Mouse (Mus musculus) right cerebral cortex, postnatal 14 days (tissue): ENCODE data around the gene Cd69.

ENCODE experiments used
- DNase-seq: peaks from one replicate; pipeline ENCODE4 v3.0.0; 2022

The Cd69 gene

GRCm38 (mm10) chr6:129245793-129246192 is 29.4 kb downstream of the Cd69 start:
- no peak for DNase-seq

- DNase-seq, result no peak
Measured at GRCm38 (mm10) chr6:129241907-129242306, 33.3 kb downstream of the Cd69 start.

GRCm38 (mm10) chr6:129241471-129241870 is 33.8 kb downstream of the Cd69 start:
- DNase-seq, result no peak

- DNase-seq, result no peak
Measured at GRCm38 (mm10) chr6:129239564-129240248, 35.5 kb downstream of the Cd69 start.

GRCm38 (mm10) chr6:129238275-129239038 is 36.8 kb downstream of the Cd69 start:
- peak; percentile 11 for DNase-seq

GRCm38 (mm10) chr6:129237350-129238274 is 37.6 kb downstream of the Cd69 start:
- DNase-seq, result peak; percentile 75

DNA sequence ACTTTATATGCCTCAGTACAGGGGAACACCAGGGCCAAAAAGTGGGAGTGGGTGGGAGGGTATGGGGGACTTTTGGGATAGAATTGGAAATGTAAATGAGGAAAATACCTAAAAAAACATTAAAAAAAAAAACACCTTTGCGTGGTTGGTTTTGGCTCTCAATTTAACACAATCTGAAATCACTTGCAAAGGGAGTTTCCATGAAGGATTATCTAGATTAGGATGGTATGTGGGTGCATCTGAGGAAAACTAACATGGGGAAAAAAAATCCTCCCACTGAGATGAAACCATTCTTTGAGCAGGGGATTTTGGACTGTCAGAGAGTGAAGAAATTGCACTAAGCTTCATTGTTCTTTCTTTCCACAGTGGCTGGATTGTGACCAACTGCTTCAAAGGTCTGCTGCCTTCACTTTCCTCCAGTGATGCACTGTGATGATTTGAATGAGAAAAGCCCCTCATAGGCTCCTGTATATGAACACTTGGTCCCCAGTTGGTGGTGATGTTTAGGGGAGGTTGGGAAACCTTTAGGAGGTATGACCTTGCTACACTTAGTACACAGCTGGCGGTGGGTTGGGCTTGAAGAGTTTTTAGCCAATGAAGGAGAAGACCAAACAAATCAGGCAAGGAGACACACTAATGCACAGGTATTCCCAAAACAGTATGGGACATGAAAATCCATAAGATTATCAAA is 38.4 kb downstream of the Cd69 start:
- no peak for DNase-seq

DNA sequence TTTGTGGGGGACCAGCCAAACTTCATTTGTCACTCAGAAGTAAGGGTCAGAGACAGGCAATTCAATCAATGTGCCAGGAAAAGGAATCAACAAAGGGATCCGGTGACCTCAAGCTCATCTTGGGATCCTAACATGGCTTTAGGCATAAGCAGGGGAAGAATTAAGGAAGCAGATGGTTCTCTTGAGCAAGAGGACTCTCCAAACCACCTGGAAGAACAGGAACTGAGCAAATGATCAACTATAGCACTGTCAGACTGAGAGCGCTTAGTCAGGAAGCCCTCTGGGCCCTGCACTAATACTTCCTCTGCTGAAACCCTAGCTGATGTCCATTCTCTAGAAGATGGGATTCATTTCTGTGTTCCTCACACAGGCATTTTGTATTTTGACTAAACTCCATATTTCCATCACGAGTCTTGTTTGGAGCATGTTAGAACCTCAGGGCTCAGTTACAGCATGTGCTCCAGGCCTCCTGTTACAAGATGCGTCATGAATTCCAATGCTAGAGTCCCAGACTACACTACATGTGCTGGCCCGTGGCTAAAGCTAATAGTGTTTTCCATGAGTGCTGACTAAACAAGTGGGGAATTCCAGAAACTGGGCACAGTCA is 39.3 kb downstream of the Cd69 start:
- DNase-seq, result no peak

DNA sequence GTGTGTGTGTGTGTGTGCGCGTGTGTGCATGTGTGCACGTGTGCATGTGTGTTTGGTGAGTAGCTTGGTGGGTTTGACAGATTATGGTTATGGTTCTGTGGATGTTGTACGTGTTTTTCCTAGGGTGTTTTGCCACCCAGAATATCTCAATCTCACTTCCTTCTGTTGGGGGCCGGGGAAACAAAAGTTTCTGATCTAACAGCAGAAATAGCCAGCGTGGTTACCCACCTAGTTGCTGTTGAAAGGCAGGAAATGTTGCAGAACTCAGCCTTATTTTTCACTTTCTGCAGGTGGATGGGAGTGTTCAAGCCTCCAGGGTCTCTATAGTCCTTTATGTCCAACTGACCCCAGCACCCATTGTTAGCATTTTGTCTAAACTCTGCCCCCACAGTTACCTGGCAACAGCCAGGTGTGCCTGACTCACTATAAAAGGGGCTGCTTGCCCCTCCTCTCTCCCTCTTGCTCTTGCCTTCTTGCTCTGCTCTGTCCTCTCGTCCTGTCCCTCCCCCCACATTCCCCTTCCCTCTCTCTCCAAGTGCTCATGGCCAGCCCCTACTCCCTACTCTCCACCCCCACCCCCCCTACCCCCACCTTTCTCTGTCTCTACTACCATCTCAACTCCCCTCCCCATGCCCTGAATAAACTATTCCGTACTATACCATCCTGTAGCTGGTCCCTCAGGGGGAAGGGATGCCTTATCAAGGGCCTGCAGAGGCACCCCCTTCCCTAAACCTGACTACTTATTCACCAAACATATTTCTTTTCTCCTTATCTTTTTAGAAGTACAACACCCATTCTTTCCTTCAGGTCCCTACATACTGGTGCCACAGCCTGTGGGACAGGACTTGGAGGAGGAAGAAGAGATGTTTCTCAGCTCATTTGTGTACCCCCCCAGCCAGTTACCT is 40.5 kb downstream of the Cd69 start:
- DNase-seq, result no peak

DNA sequence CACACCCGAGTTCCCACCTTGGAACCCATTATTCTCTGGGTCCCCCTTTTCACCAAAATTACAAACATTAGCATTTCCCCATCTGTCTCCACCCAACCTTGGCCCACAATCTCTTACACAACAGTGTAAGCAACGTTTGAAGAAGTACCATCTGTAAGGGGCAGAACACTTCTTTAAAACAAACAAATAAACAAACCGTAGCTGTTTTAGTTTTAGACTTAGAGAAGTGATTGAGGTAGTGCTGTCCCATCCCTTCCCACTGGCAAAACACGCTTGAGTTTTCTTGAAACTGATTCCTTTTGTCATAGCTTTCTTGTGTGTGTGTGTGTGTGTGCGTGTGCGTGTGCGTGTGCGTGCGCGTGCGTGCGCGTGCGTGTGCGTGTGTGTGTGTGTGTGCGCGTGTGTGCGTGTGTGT is 41.3 kb downstream of the Cd69 start:
- DNase-seq, result no peak

DNA sequence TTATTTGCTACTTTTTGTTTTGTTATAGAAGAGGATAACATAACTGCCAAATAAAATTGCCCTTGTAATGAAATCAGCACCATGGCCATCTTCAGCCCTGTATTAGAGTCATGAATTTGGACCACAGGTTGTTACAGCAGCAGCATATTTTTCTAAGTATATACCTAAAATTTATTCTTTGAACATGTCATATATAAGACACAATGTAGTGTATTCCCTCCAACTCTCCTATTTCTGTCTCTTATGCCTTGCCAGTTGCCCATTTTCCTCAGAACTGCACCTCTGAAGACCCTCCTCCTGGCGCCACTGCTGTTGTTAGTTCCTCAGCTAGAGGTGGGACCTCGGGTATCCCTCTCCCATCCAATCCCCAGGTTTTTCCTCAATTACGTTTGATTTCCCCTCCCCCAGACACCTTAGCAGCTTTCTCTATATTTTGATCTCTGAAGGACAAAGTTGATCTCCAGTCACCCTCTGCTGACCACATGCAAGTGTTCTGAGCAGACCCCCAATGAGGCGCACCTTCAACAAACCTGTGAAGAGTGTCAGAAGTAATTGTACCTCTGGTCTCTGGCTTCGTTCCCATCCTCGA is 41.8 kb downstream of the Cd69 start:
- no peak for DNase-seq

GRCm38 (mm10) chr6:129232842-129233205 is 42.4 kb downstream of the Cd69 start:
- DNase-seq, result no peak

- no peak for DNase-seq
Measured at GRCm38 (mm10) chr6:129232005-129232841, 43.0 kb downstream of the Cd69 start.

- DNase-seq, result no peak
Measured at GRCm38 (mm10) chr6:129229774-129230578, 45.3 kb downstream of the Cd69 start.

DNA sequence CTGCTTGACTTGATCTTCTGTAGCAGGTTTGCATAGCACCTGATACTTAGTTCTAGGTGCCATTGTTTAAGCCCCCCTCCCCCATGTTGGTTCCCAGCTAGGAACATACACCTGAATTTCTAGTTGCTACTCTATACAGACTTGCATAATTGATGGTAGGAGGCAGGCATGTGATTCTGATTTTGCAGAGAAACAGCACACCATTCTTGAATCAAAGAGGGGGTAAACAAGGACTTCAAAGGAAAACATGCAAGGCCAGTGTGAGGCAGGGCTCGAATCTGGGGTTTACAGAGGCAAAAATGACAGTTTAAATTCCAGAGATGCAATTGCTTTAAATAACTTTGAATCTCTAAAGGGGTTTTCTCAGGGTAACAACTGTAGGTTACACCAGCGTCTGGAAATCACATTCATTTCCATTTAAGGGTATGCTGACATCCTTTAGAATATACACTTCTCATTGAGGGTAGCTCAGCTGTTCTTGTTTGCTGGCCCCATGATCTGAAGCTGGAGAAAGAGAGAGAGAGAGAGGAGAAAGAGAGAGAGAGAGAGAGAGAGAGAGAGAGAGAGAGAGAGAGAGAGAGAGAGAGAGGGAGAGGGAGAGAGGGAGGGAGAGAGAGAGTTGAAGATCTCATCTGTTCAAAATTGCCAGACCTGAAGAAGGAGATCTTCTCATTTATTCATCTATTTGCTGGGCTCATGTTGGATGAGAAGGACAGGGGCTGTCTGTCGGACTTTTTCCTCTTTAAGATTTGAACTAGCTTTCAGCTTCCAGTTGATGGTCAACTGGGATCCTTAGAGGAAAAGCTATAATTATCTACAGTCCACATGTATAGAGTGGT is 46.1 kb downstream of the Cd69 start:
- no peak for DNase-seq

DNA sequence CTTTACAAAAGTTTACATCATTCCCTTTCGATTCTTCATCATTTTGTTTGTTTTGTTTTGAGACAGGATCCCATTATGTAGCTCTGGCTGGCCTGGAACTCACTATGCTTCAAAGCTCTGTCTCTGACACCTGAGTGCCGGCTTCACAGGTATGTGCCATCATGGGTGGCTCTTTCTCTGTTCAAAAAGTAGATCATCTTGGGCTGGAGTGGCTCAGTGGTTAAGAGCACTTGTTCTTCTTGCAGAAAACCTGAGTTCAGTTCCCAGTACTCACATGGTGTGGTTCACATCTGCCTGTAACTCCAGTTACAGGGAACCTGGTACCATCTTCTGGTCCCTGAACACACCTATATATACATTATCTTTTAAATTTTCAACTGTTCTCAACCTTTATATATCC is 50.2 kb downstream of the Cd69 start:
- DNase-seq, result no peak

DNA sequence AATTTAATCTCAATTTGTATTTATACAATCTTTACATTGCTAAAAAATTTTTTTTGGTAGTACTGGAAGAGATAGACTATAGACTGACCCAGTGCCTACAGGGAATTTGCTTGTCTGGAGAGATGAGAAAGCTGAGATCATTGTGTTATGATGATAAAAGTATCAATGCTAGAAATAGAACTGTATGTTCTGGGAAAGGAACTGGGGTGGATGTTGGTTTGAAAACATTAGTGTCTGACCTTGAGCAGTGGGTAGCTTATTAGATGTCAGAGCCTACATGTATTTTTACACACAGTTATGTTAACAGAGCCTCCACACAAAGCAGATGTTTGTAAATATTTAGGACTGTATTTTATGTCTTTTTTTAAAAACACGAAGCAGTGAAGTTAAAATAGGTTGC is 51.1 kb downstream of the Cd69 start:
- no peak for DNase-seq

- DNase-seq, result no peak
Measured at GRCm38 (mm10) chr6:129223611-129224010, 51.6 kb downstream of the Cd69 start.
